Mouse (Mus musculus) liver, embryonic 14.5 days (tissue): ENCODE results near the gene Grb7.

Experiments
- CTCF ChIP-seq: IDR thresholded peaks from 2 replicates; pipeline ENCODE4 v1.5.1; 2016; ENCODE audit warnings: antibody characterized with exemption, low read depth, control low read depth
- EP300 ChIP-seq: IDR thresholded peaks from 2 replicates; pipeline ENCODE4 v1.6.1; 2016; ENCODE audit warnings: antibody characterized with exemption, low read depth

DNA sequence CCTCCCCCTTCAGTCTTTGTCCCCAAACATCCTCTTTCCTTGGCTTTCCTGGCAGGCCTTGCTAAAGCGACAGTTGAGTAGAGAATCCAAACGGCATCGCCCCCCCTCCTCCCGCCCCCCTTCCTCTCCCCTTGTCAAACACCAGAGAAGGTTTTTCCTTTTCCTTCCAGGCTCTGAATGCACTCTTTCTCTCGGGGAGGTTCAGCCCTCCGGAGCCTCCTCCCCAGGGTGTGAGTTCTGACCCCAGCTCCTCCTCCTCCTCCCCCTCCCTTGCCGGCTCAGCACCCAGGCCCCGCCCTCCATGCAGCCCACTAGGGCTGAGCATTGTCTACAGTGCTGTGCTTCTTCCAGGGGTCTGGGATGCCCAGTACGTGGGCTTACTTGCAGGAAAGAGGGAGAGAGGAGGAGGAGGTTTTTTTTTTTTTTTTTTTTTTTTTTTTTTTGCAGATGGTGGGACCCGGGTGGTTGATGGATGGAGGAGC, 36.8 kb upstream of the Grb7 start:
- TF ChIP-seq CTCF (no peak), EP300 (no peak)
